Mouse (Mus musculus) midbrain, embryonic 12.5 days (tissue): ENCODE data around the gene Gm2a. TPM values are rescaled to one million over a fixed set of nuclear protein-coding genes. Genes with fewer than 3 reads are reported as not detected.

Source experiments
- ATAC-seq: fragments of 200-750 bp; cut with Nextera tagmentation; 2 replicates; pipeline ENCODE4 v1.8.0; 2017; ENCODE audit warnings: low read depth, moderate TSS enrichment, moderate library complexity; ENCODE audit not compliant: low FRiP score
- H3K27ac ChIP-seq: fragments of 300-500 bp; sonication (generic); replicated peaks from 2 replicates; pipeline ENCODE4 v1.5.1; 2016; ENCODE audit warnings: mild to moderate bottlenecking
- H3K27me3 ChIP-seq: fragments of 300-500 bp; sonication (generic); 2 replicates; pipeline ENCODE4 v1.6.1; 2016; ENCODE audit warnings: mild to moderate bottlenecking
- H3K36me3 ChIP-seq: fragments of 300-500 bp; sonication (generic); 2 replicates; pipeline ENCODE4 v1.6.1; 2016
- H3K4me1 ChIP-seq: fragments of 300-500 bp; sonication (generic); 2 replicates; pipeline ENCODE4 v1.6.1; 2016
- H3K4me2 ChIP-seq: fragments of 300-500 bp; sonication (generic); replicated peaks from 2 replicates; pipeline ENCODE4 v1.6.1; 2016; ENCODE audit warnings: mild to moderate bottlenecking, moderate library complexity
- H3K4me3 ChIP-seq: fragments of 300-500 bp; sonication (generic); 2 replicates; pipeline ENCODE4 v1.5.1; 2016; ENCODE audit warnings: mild to moderate bottlenecking
- H3K9ac ChIP-seq: fragments of 300-500 bp; sonication (generic); replicated peaks from 2 replicates; pipeline ENCODE4 v1.6.1; 2016; ENCODE audit warnings: mild to moderate bottlenecking, moderate library complexity
- H3K9me3 ChIP-seq: fragments of 300-500 bp; sonication (generic); 2 replicates; pipeline ENCODE4 v1.6.1; 2016; ENCODE audit warnings: mild to moderate bottlenecking
- WGBS: fragments of 180-500 bp; shearing (Covaris S2); methylation state at CpG from one replicate; pipeline ENCODE4 v1.1.7; 2016; 5-methylcytosine and 5-hydroxymethylcytosine counted together
- polyA plus RNA-seq: library from polyadenylated mRNA; unstranded; fragments of >200 nt; fragmentation: Nextera tagmentation; extraction: Ambion mirVana; gene quantifications from 2 replicates; pipeline ENCODE4 v1.2.1, GENCODE M21; 2016

The Gm2a gene
- polyA plus RNA-seq, 1 experiment from 2014 or later: 14.0 TPM

- Histone ChIP-seq H3K4me3 (no peak overlapping the region), H3K4me2 (no peak overlapping the region), H3K9me3 (no peaks in the 10 kb centered on the region), H3K27ac (no peak overlapping the region), H3K27me3 (no peaks in the 10 kb centered on the region), H3K9ac (no peak overlapping the region), H3K36me3 (peaks cover 6% of the 10 kb centered on the region), H3K4me1 (no peaks in the 10 kb centered on the region)
- WGBS: 83% methylated on average over 2 of the region's 2 CpGs
- no peak for ATAC-seq
Observed at GRCm38 (mm10) chr11:55114291-55114690, 16.4 kb downstream of the Gm2a start.

GRCm38 (mm10) chr11:55116004-55116403 lies 18.1 kb downstream of the Gm2a start:
- 98% methylated on average over 3 of the region's 3 CpGs for WGBS

GRCm38 (mm10) chr11:55117031-55117430 lies 19.1 kb downstream of the Gm2a start:
- Histone ChIP-seq H3K27me3 (no peaks in the 10 kb centered on the region), H3K9me3 (no peaks in the 10 kb centered on the region), H3K27ac (no peak overlapping the region), H3K4me1 (no peaks in the 10 kb centered on the region), H3K9ac (no peak overlapping the region), H3K36me3 (no peaks in the 10 kb centered on the region), H3K4me2 (no peak overlapping the region), H3K4me3 (no peak overlapping the region)
- 85% methylated on average over 2 of the region's 2 CpGs for WGBS
- ATAC-seq: no peak

More at GRCm38 (mm10) chr11:55116004-55116403, 18.1 kb downstream of the Gm2a start:
- Histone ChIP-seq H3K4me2 (no peak overlapping the region), H3K27me3 (no peaks in the 10 kb centered on the region), H3K4me1 (no peaks in the 10 kb centered on the region), H3K4me3 (no peak overlapping the region), H3K9ac (no peak overlapping the region), H3K36me3 (no peaks in the 10 kb centered on the region), H3K27ac (no peak overlapping the region), H3K9me3 (no peaks in the 10 kb centered on the region)
- ATAC-seq: no peak

- H3K36me3 ChIP-seq: no peaks in the 10 kb centered on the region
- no peaks in the 10 kb centered on the region for H3K27me3 ChIP-seq
- no peak overlapping the region for H3K27ac ChIP-seq
- H3K9me3 ChIP-seq: no peaks in the 10 kb centered on the region
- ATAC-seq: no peak
- no peaks in the 10 kb centered on the region for H3K4me1 ChIP-seq
- H3K9ac ChIP-seq: no peak overlapping the region
- no peak overlapping the region for H3K4me2 ChIP-seq
- no peak overlapping the region for H3K4me3 ChIP-seq
Observed at GRCm38 (mm10) chr11:55120279-55120678, 22.4 kb downstream of the Gm2a start.

GRCm38 (mm10) chr11:55120821-55121271 lies 22.9 kb downstream of the Gm2a start:
- no peak for ATAC-seq
- no peaks in the 10 kb centered on the region for H3K27me3 ChIP-seq
- no peak overlapping the region for H3K9ac ChIP-seq
- no peak overlapping the region for H3K4me3 ChIP-seq
- 84% methylated on average over 8 of the region's 8 CpGs for WGBS
- H3K4me2 ChIP-seq: no peak overlapping the region
- H3K27ac ChIP-seq: no peak overlapping the region
- H3K9me3 ChIP-seq: no peaks in the 10 kb centered on the region
- no peaks in the 10 kb centered on the region for H3K4me1 ChIP-seq
- H3K36me3 ChIP-seq: no peaks in the 10 kb centered on the region

- no peak for ATAC-seq
- Histone ChIP-seq H3K27ac (no peak overlapping the region), H3K4me1 (no peaks in the 10 kb centered on the region), H3K9me3 (no peaks in the 10 kb centered on the region), H3K4me3 (no peak overlapping the region), H3K9ac (no peak overlapping the region), H3K36me3 (no peaks in the 10 kb centered on the region), H3K4me2 (no peak overlapping the region), H3K27me3 (no peaks in the 10 kb centered on the region)
- WGBS: 83% methylated on average over 1 of the region's 1 CpGs
Observed at GRCm38 (mm10) chr11:55121430-55121829, 23.5 kb downstream of the Gm2a start.

- Histone ChIP-seq H3K4me2 (no peak overlapping the region), H3K9ac (no peak overlapping the region), H3K27me3 (no peaks in the 10 kb centered on the region), H3K4me3 (no peak overlapping the region), H3K36me3 (no peaks in the 10 kb centered on the region), H3K9me3 (no peaks in the 10 kb centered on the region), H3K27ac (no peak overlapping the region), H3K4me1 (no peaks in the 10 kb centered on the region)
- 88% methylated on average over 3 of the region's 3 CpGs for WGBS
- no peak for ATAC-seq
Observed at GRCm38 (mm10) chr11:55126663-55127062, 28.7 kb downstream of the Gm2a start.

GRCm38 (mm10) chr11:55127937-55128336 lies 30.0 kb downstream of the Gm2a start:
- Histone ChIP-seq H3K4me3 (no peak overlapping the region), H3K36me3 (no peaks in the 10 kb centered on the region), H3K4me1 (no peaks in the 10 kb centered on the region), H3K27me3 (no peaks in the 10 kb centered on the region), H3K9ac (no peak overlapping the region), H3K4me2 (no peak overlapping the region), H3K9me3 (no peaks in the 10 kb centered on the region), H3K27ac (no peak overlapping the region)
- ATAC-seq: no peak
- WGBS: 77% methylated on average over 6 of the region's 6 CpGs

GRCm38 (mm10) chr11:55128411-55128810 lies 30.5 kb downstream of the Gm2a start:
- Histone ChIP-seq H3K27ac (no peak overlapping the region), H3K27me3 (no peaks in the 10 kb centered on the region), H3K4me3 (no peak overlapping the region), H3K9ac (no peak overlapping the region), H3K36me3 (no peaks in the 10 kb centered on the region), H3K9me3 (no peaks in the 10 kb centered on the region), H3K4me1 (no peaks in the 10 kb centered on the region), H3K4me2 (no peak overlapping the region)
- 81% methylated on average over 3 of the region's 3 CpGs for WGBS
- ATAC-seq: no peak

GRCm38 (mm10) chr11:55131077-55131742 lies 33.3 kb downstream of the Gm2a start:
- ATAC-seq: no peak
- Histone ChIP-seq H3K36me3 (no peaks in the 10 kb centered on the region), H3K9me3 (no peaks in the 10 kb centered on the region), H3K9ac (no peak overlapping the region), H3K4me3 (no peak overlapping the region), H3K4me2 (no peak overlapping the region), H3K4me1 (no peaks in the 10 kb centered on the region), H3K27me3 (no peaks in the 10 kb centered on the region), H3K27ac (no peak overlapping the region)
- 84% methylated on average over 11 of the region's 11 CpGs for WGBS

GRCm38 (mm10) chr11:55131946-55132345 lies 34.0 kb downstream of the Gm2a start:
- 83% methylated on average over 1 of the region's 1 CpGs for WGBS

GRCm38 (mm10) chr11:55133204-55133603 lies 35.3 kb downstream of the Gm2a start:
- Histone ChIP-seq H3K4me3 (no peak overlapping the region), H3K36me3 (no peaks in the 10 kb centered on the region), H3K4me2 (no peak overlapping the region), H3K9me3 (no peaks in the 10 kb centered on the region), H3K27me3 (no peaks in the 10 kb centered on the region), H3K27ac (no peak overlapping the region), H3K9ac (no peak overlapping the region), H3K4me1 (no peaks in the 10 kb centered on the region)
- no peak for ATAC-seq
- 85% methylated on average over 1 of the region's 1 CpGs for WGBS

More at GRCm38 (mm10) chr11:55131946-55132345, 34.0 kb downstream of the Gm2a start:
- Histone ChIP-seq H3K36me3 (no peaks in the 10 kb centered on the region), H3K4me1 (no peaks in the 10 kb centered on the region), H3K4me2 (no peak overlapping the region), H3K27ac (no peak overlapping the region), H3K4me3 (no peak overlapping the region), H3K9ac (no peak overlapping the region), H3K9me3 (no peaks in the 10 kb centered on the region), H3K27me3 (no peaks in the 10 kb centered on the region)
- ATAC-seq: no peak

- no peak for ATAC-seq
Observed at GRCm38 (mm10) chr11:55134407-55134806, 36.5 kb downstream of the Gm2a start.

More at GRCm38 (mm10) chr11:55134407-55134806, 36.5 kb downstream of the Gm2a start:
- WGBS: 93% methylated on average over 1 of the region's 1 CpGs
- Histone ChIP-seq H3K4me1 (no peaks in the 10 kb centered on the region), H3K9ac (no peak overlapping the region), H3K9me3 (no peaks in the 10 kb centered on the region), H3K4me3 (no peak overlapping the region), H3K27me3 (no peaks in the 10 kb centered on the region), H3K4me2 (no peak overlapping the region), H3K36me3 (no peaks in the 10 kb centered on the region), H3K27ac (no peak overlapping the region)
